Mouse (Mus musculus) heart, postnatal 36 days (tissue): ENCODE results near the gene 4933436I01Rik. TPM values are rescaled to one million over a fixed set of nuclear protein-coding genes. Genes with fewer than 3 reads are reported as not detected.

ENCODE experiments used
- DNase-seq, 2 experiments: peaks; one replicate each; pipeline ENCODE4 v3.0.0; 2021 to 2022
- intact Hi-C: fragments of 180-260 bp; cut with DNase I; formaldehyde crosslinking; loops from one replicate; pipeline ENCODE4 v1.15.1; 2025
- total RNA-seq, 2 experiments: library from RNA; stranded (reverse); gene quantifications; 2 replicates each; pipeline ENCODE4 v1.2.3; 2021

The 4933436I01Rik gene
- not detected for total RNA-seq

- intact Hi-C loops, result loop anchor here (10.0 kb wide), 1 partner anchor 63 kb away; no protein-coding TSS in a partner anchor
- DNase-seq, result no peak
Observed at GRCm38 (mm10) chrX:67921350-67921749, at the start of gene 4933436I01Rik. Gene 4933436I01Rik (minus strand): TSS chrX:67921450.

- DNase-seq, result peak in 1 of 2 experiments; percentile 4
- intact Hi-C loops, result loop anchor here (10.0 kb wide), 1 partner anchor 60 kb away; no protein-coding TSS in a partner anchor
Observed at GRCm38 (mm10) chrX:67924769-67925470, 3.7 kb upstream of the 4933436I01Rik start.

DNA sequence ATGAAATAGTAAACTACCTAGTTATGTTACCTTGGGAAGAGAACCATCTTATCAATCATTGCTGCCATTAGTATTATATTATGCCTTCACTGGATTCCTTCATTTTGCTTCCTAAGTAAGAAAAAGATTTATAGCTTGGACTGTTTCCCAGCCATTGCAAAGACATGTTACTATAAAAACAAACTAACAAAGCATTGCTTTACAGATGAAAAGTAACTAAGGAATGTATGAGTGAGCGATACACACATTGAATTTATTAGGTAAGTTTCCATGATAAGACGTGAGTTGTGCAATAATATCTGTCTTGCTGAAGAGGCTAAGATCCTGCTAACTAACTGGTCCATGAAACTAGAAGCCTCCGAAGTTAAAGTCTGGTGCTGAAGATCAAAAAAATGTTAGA lies 37.8 kb downstream of the 4933436I01Rik start:
- intact Hi-C loops, result no loop called here
- no peak for DNase-seq

Other genes with a start within 250 kb of the 4933436I01Rik start
- gene Gm1140, start 227.9 kb downstream of the 4933436I01Rik start, total RNA-seq, result not detected
- not detected for gene Gm14692, start 225.8 kb downstream of the 4933436I01Rik start, total RNA-seq